Mouse (Mus musculus): ENCODE results near the gene Rpl3.
A peak's percentile ranks its signal among the peaks of the same experiment; 100 is the strongest.

GRCm38 (mm10) chr15:80112499-80112898 is 20.8 kb upstream of the Rpl3 start:
- TF ChIP-seq CTCF (IDR thresholded peaks at IDR 0.05; ENCODE audit: low read depth) (peak; percentile 60), EP300 (IDR thresholded peaks at IDR 0.05; ENCODE audit: low read depth) (no peak)

Data from liver, postnatal 0 days (tissue).